Comparison of ENCODE assay signal across 12 mouse cellular contexts in genomic region chr4:32430136-32430535, GRCm38 (mm10).
DNase-seq lines count a peak whose midpoint lies in the region; ATAC-seq and TF ChIP-seq lines count a peak whose summit lies in the region.
"Had no signal": no experiment of that assay in that cellular context is flagged by ENCODE, and none has a peak within 500 bp of the region (broad histone marks: within the 10 kb centered on the region; RNA-seq: fewer than 3 reads in every experiment).

No protein-coding gene starts in this region.

- H3K9ac ChIP-seq in heart, embryonic 13.5 days = peak overlapping the region; percentile 72; the same call in 1 of the 2 replicates
- H3K9ac ChIP-seq in midbrain, postnatal 0 days (replicated peaks; ENCODE audit: low read length, poor library complexity, severe bottlenecking) = no peak overlapping the region
- H3K9ac ChIP-seq in midbrain, embryonic 11.5 days (ENCODE audit: low read length) = no peak overlapping the region
- H3K9ac ChIP-seq in hindbrain, postnatal 0 days (replicated peaks; ENCODE audit: low read length) = no peak overlapping the region
- H3K9ac ChIP-seq: embryonic facial prominence, embryonic 15.5 days; liver, embryonic 14.5 days had no signal

- DNase-seq in heart, adult 18-20 months = no peak
- no peak for DNase-seq in midbrain, postnatal 0 days (ENCODE audit: low spot score)
- DNase-seq in midbrain, embryonic 11.5 days (ENCODE audit: low spot score, missing footprints) = no peak
- no peak for DNase-seq in hindbrain, postnatal 0 days (ENCODE audit: low spot score)
- DNase-seq in gastrocnemius, postnatal 25 days = no peak
- no peak for DNase-seq in cerebellum, postnatal 25 days
- DNase-seq: kidney, postnatal 14 days; thymus, adult 2 months had no signal

- peaks cover 45% of the 10 kb centered on the region for H3K4me1 ChIP-seq in heart, embryonic 13.5 days
- peaks cover 22% of the 10 kb centered on the region for H3K4me1 ChIP-seq in midbrain, postnatal 0 days (ENCODE audit: insufficient read depth, low read length)
- H3K4me1 ChIP-seq in midbrain, embryonic 11.5 days (ENCODE audit: control insufficient read depth, insufficient read depth, low read length) = peaks cover 31% of the 10 kb centered on the region
- H3K4me1 ChIP-seq in hindbrain, postnatal 0 days (ENCODE audit: insufficient read depth, low read length) = peaks cover 24% of the 10 kb centered on the region

- WGBS in heart, embryonic 13.5 days = 67% methylated on average over 11 of the region's 11 CpGs
- 76% methylated on average over 11 of the region's 11 CpGs for WGBS in midbrain, postnatal 0 days
- 88% methylated on average over 11 of the region's 11 CpGs for WGBS in midbrain, embryonic 11.5 days
- 61% methylated on average over 11 of the region's 11 CpGs for WGBS in hindbrain, postnatal 0 days

- no peak for TF ChIP-seq CTCF in midbrain, postnatal 0 days (IDR thresholded peaks at IDR 0.05)
- TF ChIP-seq CTCF in hindbrain, postnatal 0 days (IDR thresholded peaks at IDR 0.05; ENCODE audit: low read depth) = no peak

- peak overlapping the region; percentile 67 for H3K4me2 ChIP-seq in heart, embryonic 13.5 days
- H3K4me2 ChIP-seq in midbrain, postnatal 0 days (ENCODE audit: low read depth, low read length, poor library complexity, severe bottlenecking) = no peak overlapping the region
- no peak overlapping the region for H3K4me2 ChIP-seq in midbrain, embryonic 11.5 days
- peak overlapping the region; percentile 38; the same call in 1 of the 2 replicates for H3K4me2 ChIP-seq in hindbrain, postnatal 0 days (ENCODE audit: low read depth, low read length)

- no peaks in the 10 kb centered on the region for H3K27me3 ChIP-seq in heart, embryonic 13.5 days (replicated peaks)
- no peaks in the 10 kb centered on the region for H3K27me3 ChIP-seq in midbrain, postnatal 0 days (ENCODE audit: insufficient read depth, low read length)
- H3K27me3 ChIP-seq in midbrain, embryonic 11.5 days (ENCODE audit: control insufficient read depth, insufficient read depth, low read length) = no peaks in the 10 kb centered on the region
- H3K27me3 ChIP-seq in hindbrain, postnatal 0 days (ENCODE audit: insufficient read depth, low read length) = no peaks in the 10 kb centered on the region
- H3K27me3 ChIP-seq: embryonic facial prominence, embryonic 15.5 days had no signal

- ATAC-seq in heart, embryonic 13.5 days (ENCODE audit: extremely low read depth, insufficient number of reproducible peaks, low FRiP score, low TSS enrichment) = no peak
- ATAC-seq in midbrain, postnatal 0 days (ENCODE audit: low FRiP score) = no peak
- no peak for ATAC-seq in midbrain, embryonic 11.5 days (ENCODE audit: low FRiP score)
- no peak for ATAC-seq in hindbrain, postnatal 0 days
- ATAC-seq: CD4-positive, CD25-positive, alpha-beta regulatory T cell, adult 4 months had no signal

- H3K9me3 ChIP-seq in heart, embryonic 13.5 days = no peaks in the 10 kb centered on the region
- no peaks in the 10 kb centered on the region for H3K9me3 ChIP-seq in midbrain, postnatal 0 days (ENCODE audit: low read length)
- H3K9me3 ChIP-seq in midbrain, embryonic 11.5 days (ENCODE audit: control insufficient read depth, low read length) = no peaks in the 10 kb centered on the region
- no peaks in the 10 kb centered on the region for H3K9me3 ChIP-seq in hindbrain, postnatal 0 days (ENCODE audit: low read length)
- H3K9me3 ChIP-seq: embryonic facial prominence, embryonic 15.5 days had no signal

- H3K36me3 ChIP-seq in heart, embryonic 13.5 days = no peaks in the 10 kb centered on the region
- H3K36me3 ChIP-seq in midbrain, postnatal 0 days (ENCODE audit: insufficient read depth, low read length) = no peaks in the 10 kb centered on the region
- no peaks in the 10 kb centered on the region for H3K36me3 ChIP-seq in midbrain, embryonic 11.5 days (ENCODE audit: control insufficient read depth, insufficient read depth, low read length)
- H3K36me3 ChIP-seq in hindbrain, postnatal 0 days (ENCODE audit: insufficient read depth, low read length) = no peaks in the 10 kb centered on the region
- H3K36me3 ChIP-seq: embryonic facial prominence, embryonic 15.5 days had no signal

- H3K27ac ChIP-seq in heart, embryonic 13.5 days (replicated peaks) = no peak overlapping the region
- H3K27ac ChIP-seq in midbrain, postnatal 0 days (ENCODE audit: low read depth, low read length) = 0 out of 2 replicates have a peak overlapping the region, but pooled peaks have one; percentile 1
- H3K27ac ChIP-seq in midbrain, embryonic 11.5 days (ENCODE audit: low read depth, low read length) = no peak overlapping the region
- no peak overlapping the region for H3K27ac ChIP-seq in hindbrain, postnatal 0 days
- H3K27ac ChIP-seq: embryonic facial prominence, embryonic 15.5 days; liver, embryonic 14.5 days had no signal

- H3K4me3 ChIP-seq in heart, embryonic 13.5 days = peak overlapping the region; percentile 34; the same call in 1 of the 2 replicates
- H3K4me3 ChIP-seq in midbrain, postnatal 0 days (ENCODE audit: low read depth, low read length) = no peak overlapping the region
- H3K4me3 ChIP-seq in midbrain, embryonic 11.5 days (ENCODE audit: low read depth, low read length) = no peak overlapping the region
- H3K4me3 ChIP-seq in hindbrain, postnatal 0 days (ENCODE audit: low read length) = no peak overlapping the region
- H3K4me3 ChIP-seq: embryonic facial prominence, embryonic 15.5 days had no signal

Comparison
In these comparisons a context has a peak if more than half of its experiments do, and no peak if none do; other contexts are left out.
1. H3K4me2 ChIP-seq: peak in heart, embryonic 13.5 days (single experiment) and hindbrain, postnatal 0 days (single experiment); none in midbrain, postnatal 0 days (single experiment) and midbrain, embryonic 11.5 days (single experiment).